Mouse (Mus musculus) MEL-GATA-1-ER (cell line): ENCODE measurements at regions not wholly inside any gene's neighbourhood (a gene's known extent, or its start where the extent isn't known, plus 50 kb on each side); places are given as distances from the start of the nearest gene placed in this dataset.
A peak's percentile ranks its signal among the peaks of the same experiment; 100 is the strongest.
"Not testable (repeated sequence)": the region's sequence is repeated elsewhere in the genome, so short reads cannot be mapped to it uniquely, and the experiment has no call there.

Experiments used
- DNase-seq: peaks from one replicate; pipeline ENCODE4 v3.0.0-alpha.2; 2012; ENCODE audit warnings: low read depth; ENCODE audit errors: extremely low read depth

- no peak for DNase-seq
Observed at GRCm38 (mm10) chrX:103250961-103251360, 64.5 kb upstream of the Nap1l2 start.

- DNase-seq, result not testable (repeated sequence)
Observed at GRCm38 (mm10) chrX:103251478-103251877, 65.0 kb upstream of the Nap1l2 start.

GRCm38 (mm10) chrX:103252056-103252850, 65.8 kb upstream of the Nap1l2 start:
- not testable (repeated sequence) for DNase-seq

GRCm38 (mm10) chrX:103252881-103253280, 66.4 kb upstream of the Nap1l2 start:
- no peak for DNase-seq

- no peak for DNase-seq
Observed at GRCm38 (mm10) chrX:103254867-103255266, 66.3 kb upstream of the Cdx4 start.

- peak; percentile 31 for DNase-seq
Observed at GRCm38 (mm10) chrX:103259882-103260281, 61.3 kb upstream of the Cdx4 start.
